Mouse (Mus musculus): ENCODE results near the gene Mllt3.

- TF ChIP-seq CTCF (IDR thresholded peaks at IDR 0.05; ENCODE audit: control insufficient read depth, insufficient read depth, low read length) (no peak), POLR2A (IDR thresholded peaks at IDR 0.05; ENCODE audit: borderline replicate concordance, control insufficient read depth, low read depth, low read length) (no peak)
These were observed 273.5 kb downstream of the Mllt3 start for GRCm38 (mm10) chr4:87759625-87760024.
